Mouse (Mus musculus): ENCODE data around the gene Mrgprf. TPM values are rescaled to one million over a fixed set of nuclear protein-coding genes. Genes with fewer than 3 reads are reported as not detected.

Gene Mrgprf
- total and polyA plus RNA-seq, 2 experiments: 0.48 TPM; not detected in 1

- peak; percentile 89 for DNase-seq (ENCODE audit: extremely low read depth, low read depth, low spot score)
- TF ChIP-seq CTCF (IDR thresholded peaks at IDR 0.05; ENCODE audit: low read depth, low read length): peak; percentile 74
- 0 out of 2 replicates have a peak, but pooled peaks have one; percentile 40 for TF ChIP-seq POLR2A (IDR thresholded peaks at IDR 0.05; ENCODE audit: extremely low read depth, insufficient read depth, low read length)
- WGBS: 7% methylated on average over 18 of the region's 18 CpGs
These were observed 17.0 kb upstream of the Mrgprf start, which contains the start of gene Tpcn2 for GRCm38 (mm10) chr7:145283487-145284187. Gene Tpcn2, minus strand, starts transcription at chr7:145284011.

GRCm38 (mm10) chr7:145284293-145284692, 16.3 kb upstream of the Mrgprf start:
- Histone ChIP-seq H3K79me2 (ENCODE audit: control insufficient read depth, insufficient read depth, low read length) (no peaks in the 10 kb centered on the region), H3K27me3 (ENCODE audit: control insufficient read depth, insufficient read depth, low read length) (no peaks in the 10 kb centered on the region), H3K36me3 (ENCODE audit: control insufficient read depth, insufficient read depth, low read length) (no peaks in the 10 kb centered on the region), H3K4me3 (ENCODE audit: insufficient read depth, low read depth, low read length) (no peak overlapping the region), H3K4me1 (ENCODE audit: control insufficient read depth, insufficient read depth, low read length) (peaks cover 5% of the 10 kb centered on the region), H3K27ac (replicated peaks; ENCODE audit: insufficient read depth, low read depth, low read length) (no peak overlapping the region), H3K9ac (ENCODE audit: low read depth, low read length) (no peak overlapping the region)
- peak; percentile 33 for DNase-seq (ENCODE audit: extremely low read depth, low read depth, low spot score)
- no peak for TF ChIP-seq CTCF (IDR thresholded peaks at IDR 0.05; ENCODE audit: low read depth, low read length)
- no peak for TF ChIP-seq POLR2A (IDR thresholded peaks at IDR 0.05; ENCODE audit: extremely low read depth, insufficient read depth, low read length)
- 51% methylated on average over 3 of the region's 3 CpGs for WGBS

More at GRCm38 (mm10) chr7:145283487-145284187, 17.0 kb upstream of the Mrgprf start, which contains the start of gene Tpcn2:
- H3K27me3 ChIP-seq (ENCODE audit: control insufficient read depth, insufficient read depth, low read length): no peaks in the 10 kb centered on the region
- H3K4me1 ChIP-seq (ENCODE audit: control insufficient read depth, insufficient read depth, low read length): peaks cover 5% of the 10 kb centered on the region
- no peaks in the 10 kb centered on the region for H3K36me3 ChIP-seq (ENCODE audit: control insufficient read depth, insufficient read depth, low read length)
- H3K9ac ChIP-seq (ENCODE audit: low read depth, low read length): peak within 1 kb of the TSS; percentile 51
- peak within 1 kb of the TSS; percentile 13 for H3K27ac ChIP-seq (replicated peaks; ENCODE audit: insufficient read depth, low read depth, low read length)
- H3K79me2 ChIP-seq (ENCODE audit: control insufficient read depth, insufficient read depth, low read length): no peaks in the 10 kb centered on the region
- H3K4me3 ChIP-seq (ENCODE audit: insufficient read depth, low read depth, low read length): peak within 1 kb of the TSS; percentile 67

DNA sequence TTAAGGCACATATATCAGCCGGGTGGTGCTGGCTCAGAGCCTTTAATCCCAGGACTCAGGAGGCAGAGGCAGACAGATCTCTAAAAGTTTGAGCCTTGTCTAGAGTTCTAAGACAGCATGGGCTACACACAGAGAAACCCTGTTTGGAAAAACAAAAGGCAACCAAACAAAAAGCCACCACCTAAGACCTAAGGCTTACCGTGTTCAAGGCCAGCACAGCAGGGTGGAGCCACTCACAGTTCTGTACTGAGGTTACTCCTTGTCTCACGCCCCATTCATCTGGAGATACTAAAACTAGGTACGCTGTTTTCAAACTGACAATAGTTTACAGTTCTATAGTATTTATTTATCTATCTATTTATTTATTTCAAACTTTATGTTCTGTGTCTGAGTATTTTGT, 15.2 kb upstream of the Mrgprf start:
- peaks cover 5% of the 10 kb centered on the region for H3K4me1 ChIP-seq (ENCODE audit: control insufficient read depth, insufficient read depth, low read length)
- H3K79me2 ChIP-seq (ENCODE audit: control insufficient read depth, insufficient read depth, low read length): no peaks in the 10 kb centered on the region
- no peak overlapping the region for H3K9ac ChIP-seq (ENCODE audit: low read depth, low read length)
- no peaks in the 10 kb centered on the region for H3K36me3 ChIP-seq (ENCODE audit: control insufficient read depth, insufficient read depth, low read length)
- WGBS: 85% methylated on average over 4 of the region's 4 CpGs
- H3K27ac ChIP-seq (replicated peaks; ENCODE audit: insufficient read depth, low read depth, low read length): no peak overlapping the region
- H3K27me3 ChIP-seq (ENCODE audit: control insufficient read depth, insufficient read depth, low read length): no peaks in the 10 kb centered on the region
- H3K4me3 ChIP-seq (ENCODE audit: insufficient read depth, low read depth, low read length): no peak overlapping the region
- no peak for DNase-seq (ENCODE audit: extremely low read depth, low read depth, low spot score)
- no peak for TF ChIP-seq POLR2A (IDR thresholded peaks at IDR 0.05; ENCODE audit: extremely low read depth, insufficient read depth, low read length)
- no peak for TF ChIP-seq CTCF (IDR thresholded peaks at IDR 0.05; ENCODE audit: low read depth, low read length)

DNA sequence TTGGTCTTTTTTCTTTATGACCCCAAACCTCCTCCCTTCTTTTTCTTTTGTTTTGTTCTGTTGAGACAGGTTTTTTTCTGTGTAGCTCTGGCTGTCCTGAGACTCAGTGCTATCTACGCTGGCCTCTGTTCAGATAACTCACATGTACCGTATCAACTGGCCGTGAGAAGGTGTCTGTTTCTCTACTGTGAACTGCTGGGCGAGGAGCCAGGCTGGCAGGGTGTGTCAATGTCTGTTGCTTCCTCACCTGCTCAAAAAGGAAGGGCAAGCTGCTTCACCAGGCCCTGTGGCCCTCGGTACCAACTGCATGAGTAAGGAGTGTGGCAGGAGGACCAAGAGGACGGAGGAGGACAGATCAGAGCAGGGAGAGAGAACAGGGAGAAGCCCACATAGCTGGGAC, 13.2 kb upstream of the Mrgprf start:
- H3K4me1 ChIP-seq (ENCODE audit: control insufficient read depth, insufficient read depth, low read length): peaks cover 5% of the 10 kb centered on the region
- H3K4me3 ChIP-seq (ENCODE audit: insufficient read depth, low read depth, low read length): no peak overlapping the region
- TF ChIP-seq CTCF (IDR thresholded peaks at IDR 0.05; ENCODE audit: low read depth, low read length): no peak
- no peak for TF ChIP-seq POLR2A (IDR thresholded peaks at IDR 0.05; ENCODE audit: extremely low read depth, insufficient read depth, low read length)
- H3K79me2 ChIP-seq (ENCODE audit: control insufficient read depth, insufficient read depth, low read length): no peaks in the 10 kb centered on the region
- no peaks in the 10 kb centered on the region for H3K36me3 ChIP-seq (ENCODE audit: control insufficient read depth, insufficient read depth, low read length)
- no peak for DNase-seq (ENCODE audit: extremely low read depth, low read depth, low spot score)
- H3K27me3 ChIP-seq (ENCODE audit: control insufficient read depth, insufficient read depth, low read length): no peaks in the 10 kb centered on the region
- H3K27ac ChIP-seq (replicated peaks; ENCODE audit: insufficient read depth, low read depth, low read length): no peak overlapping the region
- H3K9ac ChIP-seq (ENCODE audit: low read depth, low read length): no peak overlapping the region
- whole genome bisulfite sequencing: 72% methylated on average over 6 of the region's 6 CpGs

DNA sequence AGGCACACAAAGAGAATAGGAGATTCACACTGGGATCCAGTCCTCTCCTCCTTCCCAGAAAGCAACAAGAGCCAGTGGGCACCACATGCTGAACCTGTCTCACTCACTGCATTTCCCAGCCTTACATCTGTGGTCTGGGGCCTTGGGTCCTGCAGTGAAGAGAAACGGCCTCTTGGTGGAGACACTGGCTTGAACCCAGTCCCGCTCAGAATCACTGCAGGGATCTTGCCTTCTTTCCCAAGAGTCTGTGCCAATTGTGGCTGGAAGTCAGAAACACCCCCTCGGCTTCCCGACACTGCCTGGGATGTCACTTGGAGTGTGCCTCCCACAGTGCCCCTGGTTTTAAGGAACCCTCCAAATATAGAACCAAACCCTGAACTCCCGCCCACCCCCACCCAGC, 11.3 kb upstream of the Mrgprf start:
- no peak for DNase-seq (ENCODE audit: extremely low read depth, low read depth, low spot score)
- H3K4me3 ChIP-seq (ENCODE audit: insufficient read depth, low read depth, low read length): no peak overlapping the region
- no peaks in the 10 kb centered on the region for H3K27me3 ChIP-seq (ENCODE audit: control insufficient read depth, insufficient read depth, low read length)
- H3K4me1 ChIP-seq (ENCODE audit: control insufficient read depth, insufficient read depth, low read length): no peaks in the 10 kb centered on the region
- H3K27ac ChIP-seq (replicated peaks; ENCODE audit: insufficient read depth, low read depth, low read length): no peak overlapping the region
- TF ChIP-seq POLR2A (IDR thresholded peaks at IDR 0.05; ENCODE audit: extremely low read depth, insufficient read depth, low read length): no peak
- TF ChIP-seq CTCF (IDR thresholded peaks at IDR 0.05; ENCODE audit: low read depth, low read length): 0 out of 2 replicates have a peak, but pooled peaks have one; percentile 33
- WGBS: 45% methylated on average over 5 of the region's 5 CpGs
- H3K79me2 ChIP-seq (ENCODE audit: control insufficient read depth, insufficient read depth, low read length): no peaks in the 10 kb centered on the region
- H3K9ac ChIP-seq (ENCODE audit: low read depth, low read length): no peak overlapping the region
- no peaks in the 10 kb centered on the region for H3K36me3 ChIP-seq (ENCODE audit: control insufficient read depth, insufficient read depth, low read length)

GRCm38 (mm10) chr7:145291847-145292246, 8.8 kb upstream of the Mrgprf start:
- TF ChIP-seq CTCF (IDR thresholded peaks at IDR 0.05; ENCODE audit: low read depth, low read length): no peak
- H3K4me3 ChIP-seq (ENCODE audit: insufficient read depth, low read depth, low read length): no peak overlapping the region
- H3K79me2 ChIP-seq (ENCODE audit: control insufficient read depth, insufficient read depth, low read length): no peaks in the 10 kb centered on the region
- no peaks in the 10 kb centered on the region for H3K36me3 ChIP-seq (ENCODE audit: control insufficient read depth, insufficient read depth, low read length)
- no peaks in the 10 kb centered on the region for H3K27me3 ChIP-seq (ENCODE audit: control insufficient read depth, insufficient read depth, low read length)
- H3K4me1 ChIP-seq (ENCODE audit: control insufficient read depth, insufficient read depth, low read length): no peaks in the 10 kb centered on the region
- DNase-seq (ENCODE audit: extremely low read depth, low read depth, low spot score): no peak
- no peak overlapping the region for H3K9ac ChIP-seq (ENCODE audit: low read depth, low read length)
- whole genome bisulfite sequencing: 81% methylated on average over 2 of the region's 2 CpGs
- H3K27ac ChIP-seq (replicated peaks; ENCODE audit: insufficient read depth, low read depth, low read length): no peak overlapping the region
